Mouse (Mus musculus) midbrain, embryonic 10.5 days (tissue): ENCODE measurements around the gene Ugt1a6b. TPM values are rescaled to one million over a fixed set of nuclear protein-coding genes. Genes with fewer than 3 reads are reported as not detected.

Experiments used
- DNase-seq: peaks from one replicate; pipeline ENCODE4 v3.0.0-alpha.2; 2017; ENCODE audit warnings: low spot score
- H3K27ac ChIP-seq: fragments of 300-500 bp; sonication (generic); replicated peaks from 2 replicates; pipeline ENCODE4 v1.5.1; 2016; ENCODE audit warnings: mild to moderate bottlenecking
- H3K27me3 ChIP-seq: fragments of 300-500 bp; sonication (generic); 2 replicates; pipeline ENCODE4 v1.6.1; 2016; ENCODE audit warnings: low read depth, mild to moderate bottlenecking; ENCODE audit not compliant: poor library complexity, severe bottlenecking
- H3K36me3 ChIP-seq: fragments of 300-500 bp; sonication (generic); 2 replicates; pipeline ENCODE4 v1.6.1; 2016; ENCODE audit warnings: mild to moderate bottlenecking, moderate library complexity
- H3K4me1 ChIP-seq: fragments of 300-500 bp; sonication (generic); 2 replicates; pipeline ENCODE4 v1.6.1; 2016
- H3K4me3 ChIP-seq: fragments of 300-500 bp; sonication (generic); 2 replicates; pipeline ENCODE4 v1.5.1; 2016; ENCODE audit warnings: mild to moderate bottlenecking, moderate library complexity
- H3K9me3 ChIP-seq: fragments of 300-500 bp; sonication (generic); replicated peaks from 2 replicates; pipeline ENCODE4 v1.6.1; 2016; ENCODE audit warnings: mild to moderate bottlenecking
- WGBS: fragments of 180-500 bp; shearing (Covaris S2); methylation state at CpG from one replicate; pipeline ENCODE4 v1.1.7; 2016; 5-methylcytosine and 5-hydroxymethylcytosine counted together
- polyA plus RNA-seq: library from polyadenylated mRNA; unstranded; fragments of >200 nt; fragmentation: Nextera tagmentation; extraction: Ambion mirVana; gene quantifications from 2 replicates; pipeline ENCODE4 v1.2.1, GENCODE M21; 2016

Ugt1a6b gene
- polyA plus RNA-seq, 1 experiment from 2014 or later = not detected

DNA sequence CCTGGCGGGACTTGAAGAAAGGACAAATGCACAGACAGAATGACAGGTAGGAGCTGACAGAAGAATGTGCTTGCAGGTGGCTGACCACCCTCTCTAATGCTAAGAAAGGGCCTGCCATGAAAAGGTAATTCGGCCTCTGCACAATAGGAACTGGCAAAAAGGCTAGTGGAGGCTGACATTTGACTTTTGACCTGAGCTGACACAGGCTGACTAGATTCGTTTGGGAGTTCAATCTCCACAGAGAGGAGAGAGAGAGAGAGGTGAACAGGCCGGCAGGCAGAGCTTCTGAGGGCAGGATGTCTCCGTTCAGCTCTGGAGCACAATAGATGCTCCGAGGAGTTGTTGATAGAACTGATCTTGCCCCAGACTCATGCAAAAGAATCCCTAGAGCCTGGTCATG, 143.3 kb downstream of the Ugt1a6b start:
- H3K36me3 ChIP-seq = no peaks in the 10 kb centered on the region
- no peak overlapping the region for H3K4me3 ChIP-seq
- WGBS = 45% methylated on average over 6 of the region's 6 CpGs
- no peaks in the 10 kb centered on the region for H3K4me1 ChIP-seq
- peaks cover 100% of the 10 kb centered on the region for H3K9me3 ChIP-seq
- no peak overlapping the region for H3K27ac ChIP-seq
- no peak for DNase-seq
- H3K27me3 ChIP-seq = no peaks in the 10 kb centered on the region

DNA sequence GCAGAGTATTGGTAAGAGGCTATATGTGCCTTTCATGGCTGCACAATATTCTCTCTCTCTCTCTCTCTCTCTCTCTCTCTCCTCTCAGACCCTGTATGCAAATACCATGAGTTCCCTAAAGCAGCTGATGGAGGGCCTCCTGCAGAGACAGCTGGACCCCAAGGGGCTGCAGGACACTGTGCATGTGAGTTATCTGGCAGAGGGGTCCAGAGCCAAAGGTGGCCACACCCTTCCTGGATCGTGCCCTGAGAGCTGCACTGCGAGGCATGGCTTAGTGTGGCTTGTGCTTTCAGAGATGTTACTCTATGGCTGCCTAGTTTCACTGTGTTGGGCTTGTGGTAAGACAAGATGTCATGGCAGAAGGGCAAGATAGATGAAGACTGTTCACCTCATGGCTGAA, 144.6 kb downstream of the Ugt1a6b start:
- H3K4me3 ChIP-seq = no peak overlapping the region
- no peak for DNase-seq
- H3K9me3 ChIP-seq = peaks cover 98% of the 10 kb centered on the region
- H3K27me3 ChIP-seq = no peaks in the 10 kb centered on the region
- H3K4me1 ChIP-seq = no peaks in the 10 kb centered on the region
- 60% methylated on average over 2 of the region's 2 CpGs for WGBS
- no peaks in the 10 kb centered on the region for H3K36me3 ChIP-seq
- H3K27ac ChIP-seq = no peak overlapping the region

DNA sequence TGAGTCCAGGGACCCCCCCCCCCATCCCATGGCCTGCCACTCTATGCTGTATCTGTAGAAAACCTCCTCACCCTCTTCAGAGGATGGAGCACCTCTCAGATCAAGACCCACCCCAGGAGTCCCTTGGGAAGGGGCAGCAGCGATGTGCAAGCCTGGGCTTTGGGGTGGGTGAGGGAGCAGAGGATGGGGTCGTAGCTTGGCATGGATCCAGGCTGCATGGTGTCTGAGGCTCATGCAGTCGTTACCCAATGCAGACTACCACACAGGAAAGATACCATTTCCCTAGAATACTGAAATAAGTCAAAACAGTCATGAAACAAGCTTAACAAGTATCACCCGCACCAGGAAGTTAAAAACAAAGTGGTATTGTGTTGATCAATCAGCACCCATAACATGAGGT, 145.6 kb downstream of the Ugt1a6b start:
- Histone ChIP-seq H3K4me3 (no peak overlapping the region), H3K36me3 (no peaks in the 10 kb centered on the region), H3K4me1 (no peaks in the 10 kb centered on the region), H3K27ac (no peak overlapping the region), H3K9me3 (peaks cover 98% of the 10 kb centered on the region), H3K27me3 (no peaks in the 10 kb centered on the region)
- 78% methylated on average over 4 of the region's 4 CpGs for WGBS
- no peak for DNase-seq

DNA sequence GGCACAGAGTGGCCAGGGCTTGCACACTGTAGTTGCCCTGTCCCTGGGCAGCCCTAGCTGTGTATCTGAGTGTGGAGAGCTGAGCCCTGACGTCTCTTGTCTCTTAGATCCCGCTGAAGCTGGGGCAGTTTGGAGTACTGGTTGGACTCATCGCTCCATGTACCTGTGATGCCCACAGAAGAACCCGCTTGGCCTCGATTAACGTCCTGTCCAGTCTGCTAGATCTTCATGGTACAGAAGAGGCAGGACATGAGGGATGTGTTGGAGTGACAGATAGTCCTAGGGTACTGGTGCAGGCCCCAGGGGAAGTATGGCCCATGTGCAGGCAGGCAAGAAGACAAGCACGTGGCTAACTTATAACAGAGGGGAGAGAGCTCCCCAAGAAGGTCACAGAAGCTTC, 146.5 kb downstream of the Ugt1a6b start:
- DNase-seq = no peak
- no peak overlapping the region for H3K4me3 ChIP-seq
- H3K36me3 ChIP-seq = no peaks in the 10 kb centered on the region
- H3K27me3 ChIP-seq = no peaks in the 10 kb centered on the region
- 82% methylated on average over 7 of the region's 7 CpGs for WGBS
- peaks cover 98% of the 10 kb centered on the region for H3K9me3 ChIP-seq
- no peaks in the 10 kb centered on the region for H3K4me1 ChIP-seq
- no peak overlapping the region for H3K27ac ChIP-seq

DNA sequence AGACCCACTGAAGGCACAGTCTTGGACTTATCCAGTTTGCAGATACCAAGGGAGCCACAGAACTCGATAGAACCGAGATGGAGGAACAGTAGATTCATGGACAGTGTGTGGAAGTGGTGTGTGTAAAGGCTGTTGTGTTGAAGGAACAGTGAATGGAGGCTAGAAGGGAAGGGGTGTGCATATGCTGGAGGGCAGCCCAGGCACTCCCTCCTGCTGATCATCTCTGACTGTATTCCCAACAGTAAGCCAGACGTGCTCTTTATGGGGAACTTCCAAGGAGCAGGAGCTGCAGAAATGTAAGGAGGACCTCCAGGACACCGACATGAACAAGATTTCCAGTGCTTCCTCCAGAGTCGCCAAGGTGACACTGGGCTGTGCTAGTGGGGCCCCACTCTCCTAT, 147.0 kb downstream of the Ugt1a6b start:
- Histone ChIP-seq H3K9me3 (peaks cover 98% of the 10 kb centered on the region), H3K4me3 (no peak overlapping the region), H3K4me1 (no peaks in the 10 kb centered on the region), H3K27ac (no peak overlapping the region), H3K36me3 (no peaks in the 10 kb centered on the region), H3K27me3 (no peaks in the 10 kb centered on the region)
- 82% methylated on average over 5 of the region's 5 CpGs for WGBS
- no peak for DNase-seq

DNA sequence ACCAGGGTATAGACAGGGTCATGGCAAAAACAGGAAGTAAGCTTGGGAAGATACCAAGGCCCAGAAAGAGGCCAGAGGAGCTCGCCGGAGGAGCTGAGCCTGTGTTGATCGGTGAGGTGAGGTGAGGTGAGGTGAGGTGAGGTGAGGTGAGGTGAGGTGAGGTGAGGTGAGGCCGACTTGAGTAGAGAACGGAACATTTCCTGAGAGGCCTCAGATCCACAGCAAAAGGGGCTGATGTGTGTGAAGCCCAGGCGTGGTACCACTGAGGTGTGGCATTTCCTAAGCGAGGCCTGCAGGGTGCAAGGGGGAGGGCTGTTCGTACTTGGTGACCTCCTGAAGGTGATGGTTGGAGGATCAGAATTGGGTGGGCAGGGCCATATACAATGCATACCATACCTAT, 150.1 kb downstream of the Ugt1a6b start:
- WGBS = 75% methylated on average over 8 of the region's 8 CpGs
- Histone ChIP-seq H3K27me3 (no peaks in the 10 kb centered on the region), H3K27ac (no peak overlapping the region), H3K36me3 (no peaks in the 10 kb centered on the region), H3K4me1 (no peaks in the 10 kb centered on the region), H3K4me3 (no peak overlapping the region), H3K9me3 (peaks cover 98% of the 10 kb centered on the region)
- no peak for DNase-seq

DNA sequence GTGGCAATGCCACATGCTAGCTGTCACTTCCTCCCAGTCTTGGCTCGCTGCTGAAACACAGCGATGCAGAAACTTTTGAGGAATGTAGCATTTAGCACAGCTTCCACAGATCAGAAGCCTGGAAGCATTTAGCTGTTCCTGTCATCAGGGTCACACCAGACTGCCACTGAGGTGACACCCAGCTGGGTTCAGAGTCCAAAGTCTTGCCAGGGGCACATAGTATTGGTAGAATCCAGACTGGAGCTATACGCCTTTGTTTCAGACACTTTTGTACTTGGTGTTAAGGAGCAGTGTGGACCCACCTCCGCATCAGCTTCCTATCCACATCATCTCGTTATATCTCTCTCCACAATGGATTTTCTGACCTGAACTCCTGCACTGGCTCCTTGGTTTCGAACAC, 150.5 kb downstream of the Ugt1a6b start:
- Histone ChIP-seq H3K9me3 (peaks cover 98% of the 10 kb centered on the region), H3K27me3 (no peaks in the 10 kb centered on the region), H3K27ac (no peak overlapping the region), H3K4me3 (no peak overlapping the region), H3K36me3 (no peaks in the 10 kb centered on the region), H3K4me1 (no peaks in the 10 kb centered on the region)
- WGBS = 76% methylated on average over 6 of the region's 6 CpGs
- DNase-seq = no peak

DNA sequence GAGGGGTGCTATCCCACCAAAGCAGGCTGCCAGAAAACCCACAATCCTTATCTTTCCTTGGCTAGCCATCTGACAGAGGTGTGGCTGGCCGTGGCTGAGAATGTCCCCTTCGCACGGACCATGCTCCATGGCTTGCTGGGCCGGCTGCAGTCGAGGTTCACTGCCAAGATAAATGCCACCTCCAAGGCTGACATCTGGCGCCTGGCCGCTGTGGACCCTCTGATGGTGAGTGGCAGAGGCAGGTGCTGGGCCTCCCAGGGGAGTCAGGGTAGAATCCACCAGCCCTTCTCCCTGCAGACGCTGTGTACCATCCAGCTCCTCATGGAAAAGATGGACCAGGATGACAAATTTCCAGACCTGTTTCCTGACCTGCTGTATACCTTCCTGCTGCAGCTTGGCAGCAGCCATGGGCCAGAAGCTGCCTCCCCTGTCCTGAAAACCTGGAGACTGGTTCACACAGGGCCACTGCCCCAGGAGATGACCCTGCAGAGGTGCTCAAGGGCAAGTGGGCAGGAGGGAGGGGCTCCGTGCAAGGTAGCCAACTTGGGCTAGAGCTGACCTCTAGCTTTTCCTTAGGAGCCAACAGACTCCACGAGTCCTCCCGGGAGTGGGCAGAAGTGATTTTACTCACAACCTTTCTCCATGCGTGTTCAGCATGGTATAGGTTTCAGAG, 151.9 kb downstream of the Ugt1a6b start:
- peaks cover 97% of the 10 kb centered on the region for H3K9me3 ChIP-seq
- WGBS = 90% methylated on average over 12 of the region's 12 CpGs
- peaks cover 7% of the 10 kb centered on the region for H3K36me3 ChIP-seq
- no peaks in the 10 kb centered on the region for H3K27me3 ChIP-seq
- H3K4me3 ChIP-seq = no peak overlapping the region
- no peak for DNase-seq
- H3K4me1 ChIP-seq = no peaks in the 10 kb centered on the region
- no peak overlapping the region for H3K27ac ChIP-seq

DNA sequence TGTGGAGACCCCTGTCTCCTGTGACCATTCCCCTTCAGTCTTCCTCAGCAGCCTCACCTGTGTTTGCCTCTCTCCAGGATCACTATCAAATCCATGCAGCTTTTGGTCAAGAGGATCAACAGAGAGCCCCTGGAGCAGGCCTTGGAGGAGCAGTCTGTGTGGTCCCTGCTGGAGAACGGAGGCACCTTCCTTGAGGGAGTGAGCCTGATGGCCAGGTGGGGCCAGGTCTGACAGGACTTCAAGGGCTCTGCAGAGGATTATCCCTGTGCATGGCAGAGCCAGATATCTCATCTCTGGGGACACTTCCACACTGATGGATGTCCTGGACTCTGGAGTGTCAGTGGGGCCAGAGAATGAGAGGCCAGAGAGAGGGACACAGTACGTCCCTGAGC, 152.4 kb downstream of the Ugt1a6b start:
- no peak for DNase-seq
- WGBS = 55% methylated on average over 2 of the region's 2 CpGs
- H3K4me1 ChIP-seq = no peaks in the 10 kb centered on the region
- H3K36me3 ChIP-seq = peaks cover 13% of the 10 kb centered on the region
- peaks cover 97% of the 10 kb centered on the region for H3K9me3 ChIP-seq
- no peaks in the 10 kb centered on the region for H3K27me3 ChIP-seq
- no peak overlapping the region for H3K4me3 ChIP-seq
- H3K27ac ChIP-seq = no peak overlapping the region

DNA sequence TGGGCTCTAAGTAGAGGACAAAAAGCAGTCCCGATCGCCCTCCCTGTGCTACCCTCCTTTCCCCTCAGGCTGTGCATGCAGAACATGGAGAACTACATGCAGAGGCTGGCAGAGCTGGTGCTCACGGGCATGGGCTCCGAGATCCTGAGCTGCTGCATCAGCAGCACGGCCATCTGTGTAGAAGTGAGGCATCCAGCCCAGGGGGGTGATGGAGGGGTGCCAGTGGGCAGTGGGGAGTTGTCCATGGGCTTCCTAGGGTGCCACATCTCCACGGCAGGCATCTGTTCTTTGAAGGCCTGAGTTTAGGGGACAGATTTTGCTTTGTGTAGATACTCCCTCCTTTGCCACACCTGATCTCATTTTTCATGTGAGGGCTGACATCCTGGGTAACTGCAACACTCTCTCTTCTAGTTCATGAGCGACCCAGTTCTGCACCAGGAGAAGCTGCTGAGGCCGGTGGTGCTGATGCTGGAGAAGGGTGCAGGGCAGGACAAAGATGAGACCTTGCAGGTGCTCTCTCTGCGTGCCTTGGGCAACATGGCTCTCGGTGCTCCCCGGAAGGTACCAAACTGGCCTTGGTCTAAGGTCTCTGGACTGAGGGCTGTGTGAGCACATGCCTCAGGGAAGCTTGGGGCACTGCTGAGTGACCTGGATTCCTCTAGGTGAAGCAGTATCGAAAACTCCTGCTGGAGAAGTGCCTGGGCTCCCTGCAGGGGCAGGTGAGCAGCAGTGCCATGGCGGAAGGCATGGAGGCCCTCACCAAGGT, 153.1 kb downstream of the Ugt1a6b start:
- 80% methylated on average over 13 of the region's 13 CpGs for WGBS

DNA sequence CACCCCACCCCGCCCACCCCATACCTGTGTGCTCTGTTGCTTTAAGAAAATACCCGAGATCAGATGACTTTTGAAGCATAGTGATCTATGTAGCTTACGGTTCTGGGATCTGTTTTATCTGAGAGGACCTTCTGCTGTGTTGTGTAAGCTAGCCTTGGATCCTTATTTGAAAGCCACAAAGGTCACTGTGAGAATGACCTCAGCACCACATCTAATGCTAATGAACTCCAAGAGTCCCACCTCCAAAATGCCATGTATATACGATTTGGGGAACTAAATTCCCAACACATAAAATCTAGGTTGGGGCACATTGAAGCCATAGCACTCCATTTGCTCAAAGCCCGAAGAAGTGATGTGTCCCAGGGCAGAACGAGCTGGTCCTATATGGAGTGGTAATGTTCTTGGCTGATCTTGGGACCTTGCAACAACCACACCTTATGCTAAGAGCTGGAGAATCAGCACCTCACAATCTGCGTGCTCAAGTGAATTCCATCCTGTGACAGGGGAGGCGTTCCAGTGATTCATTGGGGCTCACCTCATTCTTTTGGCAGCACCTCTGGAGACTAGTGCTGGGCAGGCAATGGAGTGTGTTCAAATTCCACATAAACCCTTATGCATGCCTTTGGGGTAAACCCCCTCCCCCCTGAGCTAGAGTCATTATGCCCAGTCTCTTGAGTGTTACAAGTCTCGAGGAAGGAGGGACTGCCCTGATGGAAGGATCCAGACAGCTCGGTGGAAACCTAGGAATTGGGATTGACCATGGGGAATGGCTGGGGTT, 154.0 kb downstream of the Ugt1a6b start:
- Histone ChIP-seq H3K27ac (no peak overlapping the region), H3K4me1 (no peaks in the 10 kb centered on the region), H3K36me3 (peaks cover 29% of the 10 kb centered on the region), H3K27me3 (no peaks in the 10 kb centered on the region), H3K9me3 (peaks cover 99% of the 10 kb centered on the region), H3K4me3 (no peak overlapping the region)
- 81% methylated on average over 10 of the region's 10 CpGs for WGBS
- no peak for DNase-seq

More for the DNA sequence above, 153.1 kb downstream of the Ugt1a6b start:
- DNase-seq = no peak
- no peaks in the 10 kb centered on the region for H3K27me3 ChIP-seq
- peaks cover 97% of the 10 kb centered on the region for H3K9me3 ChIP-seq
- no peaks in the 10 kb centered on the region for H3K4me1 ChIP-seq
- H3K27ac ChIP-seq = no peak overlapping the region
- H3K36me3 ChIP-seq = peaks cover 20% of the 10 kb centered on the region
- H3K4me3 ChIP-seq = no peak overlapping the region

DNA sequence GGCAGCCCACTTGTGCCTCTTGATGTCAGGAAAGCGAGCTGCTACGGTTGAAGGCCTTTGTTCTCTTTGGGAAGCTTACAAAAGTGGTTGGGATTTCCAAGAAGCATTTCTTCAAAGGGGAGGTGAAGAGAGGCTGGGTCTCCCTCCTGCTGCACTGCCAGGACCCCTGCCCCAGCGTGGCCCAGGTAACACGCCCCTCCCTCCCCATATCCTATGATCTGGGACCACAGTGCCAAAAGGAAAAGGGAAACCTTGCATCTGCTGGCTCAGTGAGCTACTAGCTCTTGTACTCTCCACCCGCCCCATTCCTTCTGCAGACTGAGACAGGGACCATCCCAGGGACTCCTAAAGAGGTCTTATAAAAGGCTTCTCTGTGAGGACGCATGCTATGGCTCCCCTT, 154.6 kb downstream of the Ugt1a6b start:
- Histone ChIP-seq H3K4me3 (no peak overlapping the region), H3K9me3 (peaks cover 99% of the 10 kb centered on the region), H3K36me3 (peaks cover 35% of the 10 kb centered on the region), H3K4me1 (no peaks in the 10 kb centered on the region), H3K27me3 (no peaks in the 10 kb centered on the region), H3K27ac (no peak overlapping the region)
- no peak for DNase-seq
- 81% methylated on average over 6 of the region's 6 CpGs for WGBS

DNA sequence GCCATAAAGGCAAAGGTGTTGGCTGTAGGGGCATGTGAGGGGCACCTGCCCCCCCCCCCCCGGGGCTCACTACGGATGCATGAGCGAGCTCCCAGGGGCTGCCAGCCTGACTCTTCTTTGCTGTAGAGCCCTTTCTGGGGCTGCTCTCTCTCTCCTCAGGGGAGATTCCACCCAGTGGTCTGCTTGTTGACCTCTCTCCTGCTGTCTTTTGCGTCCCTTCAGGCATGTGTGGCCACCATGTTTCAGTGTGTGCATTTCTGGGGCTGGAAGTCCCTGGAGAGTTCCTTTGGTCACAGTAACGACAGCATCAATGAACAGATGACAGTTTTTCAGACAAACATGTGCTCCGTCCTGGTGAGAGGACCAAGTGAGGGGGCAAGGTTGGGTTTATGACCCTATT, 155.3 kb downstream of the Ugt1a6b start:
- H3K27ac ChIP-seq = no peak overlapping the region
- DNase-seq = no peak
- H3K27me3 ChIP-seq = no peaks in the 10 kb centered on the region
- H3K4me1 ChIP-seq = no peaks in the 10 kb centered on the region
- H3K36me3 ChIP-seq = peaks cover 42% of the 10 kb centered on the region
- peaks cover 99% of the 10 kb centered on the region for H3K9me3 ChIP-seq
- H3K4me3 ChIP-seq = no peak overlapping the region
- 76% methylated on average over 6 of the region's 6 CpGs for WGBS
